In the genomic region with DNA sequence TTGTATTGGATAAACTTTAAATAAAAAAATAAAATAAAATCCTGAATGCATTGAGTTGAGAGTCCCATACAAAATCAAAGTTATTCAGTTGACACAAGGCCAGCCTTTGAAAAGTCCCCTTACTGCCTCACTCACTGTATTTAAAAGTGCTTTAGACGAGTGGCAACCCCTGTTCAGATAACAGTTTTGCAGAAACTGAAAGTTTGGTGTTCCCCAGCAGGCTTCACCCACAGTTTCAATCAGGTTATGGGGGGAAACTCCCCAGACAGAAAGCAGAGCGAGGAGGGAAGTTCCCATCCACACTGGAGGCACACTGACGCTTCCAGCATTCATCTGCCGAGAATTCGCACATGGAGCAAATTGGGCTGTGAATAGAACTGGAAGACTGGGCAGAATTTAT, we compare ENCODE assay signal across 16 mouse cellular contexts. TPM values are rescaled to one million over a fixed set of nuclear protein-coding genes. Genes with fewer than 3 reads are reported as not detected.
"Had no signal": no experiment of that assay in that cellular context is flagged by ENCODE, and none has a peak within 500 bp of the region (broad histone marks: within the 10 kb centered on the region; RNA-seq: fewer than 3 reads in every experiment).

No protein-coding gene starts in this region.

- H3K4me2 ChIP-seq: limb, embryonic 13.5 days; neural tube, embryonic 15.5 days had no signal

- H3K36me3 ChIP-seq: limb, embryonic 13.5 days; midbrain, embryonic 10.5 days; neural tube, embryonic 15.5 days had no signal

- H3K9me3 ChIP-seq: limb, embryonic 13.5 days; midbrain, embryonic 10.5 days; neural tube, embryonic 15.5 days had no signal

- H3K27ac ChIP-seq: limb, embryonic 13.5 days; liver, embryonic 14.5 days; midbrain, embryonic 10.5 days; neural tube, embryonic 15.5 days had no signal

- H3K4me3 ChIP-seq: limb, embryonic 13.5 days; midbrain, embryonic 10.5 days; myocyte; neural tube, embryonic 15.5 days had no signal

- H3K9ac ChIP-seq: limb, embryonic 13.5 days; liver, embryonic 14.5 days; neural tube, embryonic 15.5 days had no signal

- DNase-seq: kidney, adult 18-20 months; kidney, postnatal 10 days; layer of hippocampus, postnatal 36 days; left cerebral cortex, postnatal 4 days; lung, adult 18-20 months; lung, postnatal 4 days; midbrain, embryonic 14.5 days; thymus, adult 18-20 months; thymus, postnatal 14 days had no signal

RNA-seq across cellular contexts. Expression of a gene that starts 36.3 kb away (rescaled TPM):
- total RNA-seq: liver, adult 2 months had no signal
- polyA plus RNA-seq: kidney, embryonic 14.5 days; liver, adult 2 months had no signal
